ENCODE assay signal across 30 mouse cellular contexts in the genomic region with DNA sequence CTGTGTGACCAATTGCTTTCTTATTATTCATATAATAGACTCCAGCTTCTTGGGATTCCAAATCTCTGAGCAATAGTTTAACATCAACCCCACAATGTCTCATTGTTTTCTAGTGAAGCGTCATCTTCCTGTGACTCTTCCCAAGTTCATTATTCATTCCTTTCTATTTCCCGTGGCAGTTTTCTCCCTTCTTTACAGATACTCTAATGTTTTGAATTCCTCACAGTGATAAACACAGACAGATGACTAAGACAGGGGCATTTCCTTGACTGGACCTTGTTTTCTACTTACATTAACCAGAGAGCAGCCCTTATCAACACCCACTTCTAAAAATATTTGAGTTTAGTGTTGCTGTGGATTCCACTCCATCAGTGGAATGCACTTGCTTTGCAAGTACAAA.
DNase-seq lines count a peak whose midpoint lies in the region; ATAC-seq and TF ChIP-seq lines count a peak whose summit lies in the region.
"Had no signal": no experiment of that assay in that cellular context is flagged by ENCODE, and none has a peak within 500 bp of the region (broad histone marks: within the 10 kb centered on the region; RNA-seq: fewer than 3 reads in every experiment).

No protein-coding gene starts in this region.

- WGBS in heart, embryonic 15.5 days: 13% methylated on average over 2 of the region's 2 CpGs
- 61% methylated on average over 2 of the region's 2 CpGs for WGBS in hindbrain, embryonic 12.5 days

- ATAC-seq in heart, embryonic 15.5 days (replicated peaks; ENCODE audit: insufficient number of reproducible peaks, insufficient read depth, low FRiP score, low read depth): peak; percentile 60; the same call in 1 of the 2 replicates
- no peak for ATAC-seq in hindbrain, embryonic 12.5 days (ENCODE audit: low FRiP score)
- ATAC-seq: CD4-positive, CD25-positive, alpha-beta regulatory T cell, adult 4 months; forebrain, embryonic 13.5 days; inflammation-experienced regulatory T-cells, adult 6 months had no signal

- H3K4me2 ChIP-seq in heart, embryonic 15.5 days: peak overlapping the region; percentile 18; the same call in 1 of the 2 replicates
- no peak overlapping the region for H3K4me2 ChIP-seq in hindbrain, embryonic 12.5 days (replicated peaks)
- H3K4me2 ChIP-seq: forebrain, embryonic 13.5 days; hindbrain, embryonic 15.5 days; kidney, embryonic 15.5 days; limb, embryonic 12.5 days; liver, embryonic 15.5 days; lung, embryonic 15.5 days; midbrain, embryonic 12.5 days; neural tube, embryonic 13.5 days; stomach, embryonic 15.5 days had no signal

- H3K9ac ChIP-seq in heart, embryonic 15.5 days: no peak overlapping the region
- H3K9ac ChIP-seq in hindbrain, embryonic 12.5 days: no peak overlapping the region
- H3K9ac ChIP-seq: forebrain, embryonic 13.5 days; hindbrain, embryonic 15.5 days; kidney, embryonic 15.5 days; limb, embryonic 12.5 days; liver, embryonic 15.5 days; lung, embryonic 15.5 days; midbrain, embryonic 12.5 days; neural tube, embryonic 13.5 days; stomach, embryonic 15.5 days had no signal

- no peak for TF ChIP-seq POLR2A in embryonic fibroblast, embryonic 13.5 days (IDR thresholded peaks at IDR 0.05; ENCODE audit: low read depth, low read length)

- H3K4me3 ChIP-seq in heart, embryonic 15.5 days: no peak overlapping the region
- H3K4me3 ChIP-seq in embryonic fibroblast, embryonic 13.5 days (ENCODE audit: insufficient read depth, low read length): no peak overlapping the region
- H3K4me3 ChIP-seq in hindbrain, embryonic 12.5 days: no peak overlapping the region
- H3K4me3 ChIP-seq: forebrain, embryonic 13.5 days; hindbrain, embryonic 15.5 days; kidney, embryonic 15.5 days; layer of hippocampus, adult 2 months; left cerebral cortex, adult 2 months; limb, embryonic 12.5 days; liver, embryonic 15.5 days; lung, embryonic 15.5 days; megakaryocyte, embryonic 14.5 days; midbrain, embryonic 12.5 days; neural tube, embryonic 13.5 days; stomach, embryonic 15.5 days had no signal

- DNase-seq in heart, postnatal 10 days: no peak
- peak; percentile 14 for DNase-seq in 3134 (ENCODE audit: extremely low read depth, insufficient read length, low spot score)
- DNase-seq in 3T3-L1 (ENCODE audit: low read depth, low spot score): peak; percentile 96
- DNase-seq in right cerebral cortex, adult 2 months (ENCODE audit: low spot score in 2 of 2): no peak
- DNase-seq: adrenal gland, adult 8-10 months; cerebellum, adult 2 months; cerebellum, postnatal 14 days; gastrocnemius, postnatal 14 days; kidney, adult 11 months; kidney, postnatal 36 days; lung, postnatal 36 days; right cerebral cortex, postnatal 25 days; thymus, postnatal 25 days had no signal

- no peaks in the 10 kb centered on the region for H3K9me3 ChIP-seq in heart, embryonic 15.5 days (replicated peaks)
- H3K9me3 ChIP-seq in hindbrain, embryonic 12.5 days (replicated peaks): no peaks in the 10 kb centered on the region
- H3K9me3 ChIP-seq: forebrain, embryonic 13.5 days; hindbrain, embryonic 15.5 days; kidney, embryonic 15.5 days; limb, embryonic 12.5 days; liver, embryonic 15.5 days; lung, embryonic 15.5 days; megakaryocyte, embryonic 14.5 days; midbrain, embryonic 12.5 days; neural tube, embryonic 13.5 days; stomach, embryonic 15.5 days had no signal

- H3K4me1 ChIP-seq in heart, embryonic 15.5 days (replicated peaks): peaks cover 17% of the 10 kb centered on the region; the same call in 1 of the 2 replicates
- peaks cover 8% of the 10 kb centered on the region for H3K4me1 ChIP-seq in embryonic fibroblast, embryonic 13.5 days (ENCODE audit: control insufficient read depth, insufficient read depth, low read length)
- no peaks in the 10 kb centered on the region for H3K4me1 ChIP-seq in hindbrain, embryonic 12.5 days
- H3K4me1 ChIP-seq: forebrain, embryonic 13.5 days; hindbrain, embryonic 15.5 days; kidney, embryonic 15.5 days; limb, embryonic 12.5 days; liver, embryonic 15.5 days; lung, embryonic 15.5 days; megakaryocyte, embryonic 14.5 days; midbrain, embryonic 12.5 days; neural tube, embryonic 13.5 days; stomach, embryonic 15.5 days had no signal

- H3K27me3 ChIP-seq in heart, embryonic 15.5 days: no peaks in the 10 kb centered on the region
- H3K27me3 ChIP-seq in hindbrain, embryonic 12.5 days: no peaks in the 10 kb centered on the region
- H3K27me3 ChIP-seq: forebrain, embryonic 13.5 days; hindbrain, embryonic 15.5 days; kidney, embryonic 15.5 days; limb, embryonic 12.5 days; liver, embryonic 15.5 days; lung, embryonic 15.5 days; megakaryocyte, embryonic 14.5 days; midbrain, embryonic 12.5 days; neural tube, embryonic 13.5 days; stomach, embryonic 15.5 days had no signal

- peak overlapping the region; percentile 56 for H3K27ac ChIP-seq in heart, embryonic 15.5 days
- peak overlapping the region; percentile 18; the same call in 1 of the 2 replicates for H3K27ac ChIP-seq in embryonic fibroblast, embryonic 13.5 days (ENCODE audit: insufficient read depth, low read length)
- no peak overlapping the region for H3K27ac ChIP-seq in hindbrain, embryonic 12.5 days
- H3K27ac ChIP-seq: forebrain, embryonic 13.5 days; hindbrain, embryonic 15.5 days; kidney, embryonic 15.5 days; layer of hippocampus, adult 2 months; left cerebral cortex, adult 2 months; limb, embryonic 12.5 days; liver, embryonic 15.5 days; lung, embryonic 15.5 days; midbrain, embryonic 12.5 days; neural tube, embryonic 13.5 days; stomach, embryonic 15.5 days had no signal

- intact Hi-C loops in heart, postnatal 10 days (cut with DNase I): loop anchor here (5.0 to 10.0 kb wide), 5 partner anchors 318 to 703 kb away; no protein-coding TSS in a partner anchor

- no peak for TF ChIP-seq CTCF in embryonic fibroblast, embryonic 13.5 days (IDR thresholded peaks at IDR 0.05; ENCODE audit: borderline replicate concordance, insufficient read depth, low read length)

- no peaks in the 10 kb centered on the region for H3K36me3 ChIP-seq in heart, embryonic 15.5 days
- H3K36me3 ChIP-seq in hindbrain, embryonic 12.5 days: no peaks in the 10 kb centered on the region
- H3K36me3 ChIP-seq: hindbrain, embryonic 15.5 days; kidney, embryonic 15.5 days; limb, embryonic 12.5 days; liver, embryonic 15.5 days; lung, embryonic 15.5 days; midbrain, embryonic 12.5 days; neural tube, embryonic 13.5 days; stomach, embryonic 15.5 days had no signal

Comparison
In these comparisons a context has a peak if more than half of its experiments do, and no peak if none do; other contexts are left out.
1. DNase-seq: peak in 3134 (single experiment) and 3T3-L1 (single experiment); none in heart, postnatal 10 days (0 of 2) and right cerebral cortex, adult 2 months (0 of 2).